Mouse (Mus musculus) thymus, postnatal 14 days (tissue): Measurements from ENCODE around the gene Cavin1.
"Not testable (repeated sequence)": the region's sequence is repeated elsewhere in the genome, so short reads cannot be mapped to it uniquely, and the experiment has no call there.

ENCODE experiments used
- DNase-seq: peaks from one replicate; pipeline ENCODE4 v3.0.0; 2021

Cavin1 gene

GRCm38 (mm10) chr11:100970557-100970937, at the start of gene Cavin1:
Gene Cavin1, minus strand, starts transcription at chr11:100970887.
- DNase-seq, result no peak

- DNase-seq, result no peak
These were observed 41.0 kb upstream of the Cavin1 start for GRCm38 (mm10) chr11:101011641-101012040.

GRCm38 (mm10) chr11:101009888-101010784, 39.4 kb upstream of the Cavin1 start:
- DNase-seq, result peak; percentile 6

DNA sequence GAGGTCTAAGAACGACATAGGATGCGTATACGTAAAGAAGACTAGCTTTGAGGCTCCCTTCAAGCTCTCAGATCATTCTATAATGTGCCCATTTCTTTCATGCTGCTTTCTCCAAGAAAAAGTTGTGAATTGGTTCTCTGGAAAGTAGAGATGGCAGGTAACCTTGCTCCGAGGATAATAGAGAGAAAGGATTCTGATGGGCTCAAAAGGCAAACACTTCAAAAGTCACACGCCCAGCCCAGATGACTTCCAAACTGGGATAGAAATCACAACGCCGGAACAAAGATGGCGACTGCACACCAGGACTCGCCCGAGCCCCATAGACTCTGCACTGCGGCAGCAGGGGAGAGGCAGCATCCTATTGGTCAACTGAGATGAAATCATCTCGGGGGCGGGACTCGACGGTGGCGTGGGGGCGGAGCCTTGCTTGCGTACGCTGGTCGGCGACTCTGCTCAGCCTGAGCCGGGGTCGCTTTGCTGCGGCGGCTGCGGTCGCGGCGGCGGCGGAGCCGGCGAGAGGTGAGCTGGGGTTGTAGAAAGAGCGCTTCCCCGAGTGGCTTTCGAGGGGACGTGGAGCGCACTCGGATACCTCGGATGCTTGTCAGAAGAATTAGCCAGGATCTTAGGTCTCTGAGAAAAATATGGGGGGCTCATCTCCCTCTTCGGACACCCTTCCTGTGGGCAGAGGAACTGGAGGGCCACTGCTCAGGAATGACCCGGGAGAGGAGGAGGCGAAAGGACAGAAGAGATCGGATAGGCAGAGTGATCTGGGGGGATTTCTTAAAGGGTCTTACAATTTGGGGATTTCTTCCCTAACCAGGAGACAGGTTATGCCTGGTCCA, 38.6 kb upstream of the Cavin1 start, which contains the start of gene Atp6v0a1:
Gene Atp6v0a1, plus strand, starts transcription at position 407 of the 842 bp plus-strand sequence.
- peak; percentile 97 for DNase-seq

- DNase-seq, result peak; percentile 62
These were observed 37.7 kb upstream of the Cavin1 start for GRCm38 (mm10) chr11:101008206-101009045.

- DNase-seq, result no peak
These were observed 32.5 kb upstream of the Cavin1 start for GRCm38 (mm10) chr11:101003025-101003685.

GRCm38 (mm10) chr11:101001875-101002552, 31.3 kb upstream of the Cavin1 start:
- not testable (repeated sequence) for DNase-seq

GRCm38 (mm10) chr11:100999254-100999653, 28.6 kb upstream of the Cavin1 start:
- DNase-seq, result no peak

- no peak for DNase-seq
These were observed 28.1 kb upstream of the Cavin1 start for GRCm38 (mm10) chr11:100998836-100999235.

- DNase-seq, result no peak
These were observed 25.8 kb upstream of the Cavin1 start for GRCm38 (mm10) chr11:100996501-100996900.

DNA sequence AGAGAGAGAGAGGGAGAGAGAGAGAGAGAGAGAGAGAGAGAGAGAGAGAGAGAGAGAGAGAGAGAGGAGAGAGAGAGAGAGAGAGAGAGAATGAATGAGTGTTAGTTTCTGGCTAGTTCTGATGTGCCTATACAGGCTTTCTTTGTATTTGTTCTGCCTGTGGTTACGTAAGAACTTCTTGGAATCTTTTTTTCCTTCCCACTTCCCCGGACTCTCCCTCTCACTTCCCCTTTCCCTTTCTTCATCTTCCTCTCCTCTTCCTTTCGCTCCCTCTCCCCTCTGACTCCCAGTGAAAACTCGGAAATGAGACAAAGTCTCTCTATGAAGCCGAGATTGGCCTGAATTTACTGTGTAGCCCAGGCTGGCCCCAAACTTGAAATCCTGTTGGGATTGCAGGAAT, 24.0 kb upstream of the Cavin1 start:
- DNase-seq, result no peak

DNA sequence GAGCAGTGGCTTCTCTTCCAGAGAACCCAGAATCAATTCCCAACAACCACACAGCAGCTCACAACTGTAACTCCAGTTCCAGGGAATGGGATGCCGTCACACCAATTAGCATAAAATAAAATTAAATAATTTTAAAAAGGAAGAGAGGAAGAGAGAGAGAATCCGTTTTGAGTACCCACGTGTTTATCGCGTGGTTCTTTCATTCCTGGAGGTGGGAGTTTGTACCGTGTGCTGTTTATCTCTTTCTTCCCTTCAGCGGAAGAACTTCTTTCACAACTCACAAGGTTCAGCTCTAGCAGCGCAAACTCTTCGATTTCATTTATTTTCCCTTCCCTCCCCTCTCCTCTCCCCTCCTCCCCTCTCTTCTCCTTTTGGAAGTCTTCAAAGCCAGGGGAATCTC, 23.5 kb upstream of the Cavin1 start:
- DNase-seq, result no peak

GRCm38 (mm10) chr11:100993437-100993836, 22.8 kb upstream of the Cavin1 start:
- no peak for DNase-seq

- DNase-seq, result no peak
These were observed 20.4 kb upstream of the Cavin1 start for GRCm38 (mm10) chr11:100991027-100991534.

GRCm38 (mm10) chr11:100989666-100990065, 19.0 kb upstream of the Cavin1 start:
- no peak for DNase-seq

GRCm38 (mm10) chr11:100988674-100989073, 18.0 kb upstream of the Cavin1 start:
- DNase-seq, result no peak

DNA sequence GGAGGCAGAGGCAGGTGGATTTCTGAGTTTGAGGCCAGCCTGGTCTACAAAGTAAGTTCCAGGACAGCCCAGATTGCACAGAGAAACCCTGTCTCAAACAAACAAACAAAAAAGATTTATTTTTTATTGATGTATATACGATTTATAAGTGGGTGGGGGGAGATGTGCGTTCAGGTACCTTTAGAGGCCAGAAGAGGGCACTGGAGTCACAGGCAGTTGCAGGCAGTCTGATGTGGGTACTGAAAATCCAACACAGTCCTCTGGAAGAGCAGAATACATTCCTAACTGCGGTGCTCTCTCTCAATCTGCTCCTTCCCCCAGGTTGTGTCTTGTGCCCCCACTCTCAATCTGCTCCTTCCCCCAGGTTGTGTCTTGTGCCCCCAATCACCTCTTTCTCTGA, 14.9 kb upstream of the Cavin1 start:
- DNase-seq, result peak; percentile 40

GRCm38 (mm10) chr11:100983778-100984131, 13.1 kb upstream of the Cavin1 start:
- DNase-seq, result no peak

DNA sequence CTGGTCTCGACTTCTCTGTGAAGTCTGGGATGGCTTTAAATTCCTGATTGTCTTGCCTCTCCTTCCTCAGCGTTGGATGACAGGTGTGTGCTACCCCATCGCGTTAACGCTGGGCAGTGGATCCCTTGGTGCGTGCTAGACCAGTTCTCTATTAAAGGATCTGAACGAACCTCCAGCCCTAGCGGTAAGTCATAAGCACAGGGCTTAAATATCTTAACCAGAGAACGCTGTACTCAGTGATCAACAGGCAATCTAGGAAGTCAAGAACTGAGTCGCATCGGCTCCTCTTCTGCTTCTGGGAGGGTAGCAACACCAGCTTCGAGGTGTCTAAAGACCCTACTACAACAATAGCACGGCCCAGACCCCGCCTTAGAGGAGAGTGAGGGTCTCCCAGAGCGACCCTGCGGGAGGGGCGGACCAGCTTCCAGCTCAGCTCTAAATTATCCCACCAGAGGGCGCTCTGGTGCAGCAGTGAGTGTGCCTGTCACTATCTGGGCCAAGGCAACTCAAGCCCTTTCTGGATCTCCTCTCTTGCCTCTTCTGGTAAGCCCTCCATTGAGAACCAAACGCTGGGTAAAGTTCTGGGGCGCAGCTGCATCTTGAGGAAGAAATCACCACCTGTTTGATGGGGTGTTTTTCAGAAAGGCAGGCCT, 12.6 kb upstream of the Cavin1 start:
- peak; percentile 86 for DNase-seq

DNA sequence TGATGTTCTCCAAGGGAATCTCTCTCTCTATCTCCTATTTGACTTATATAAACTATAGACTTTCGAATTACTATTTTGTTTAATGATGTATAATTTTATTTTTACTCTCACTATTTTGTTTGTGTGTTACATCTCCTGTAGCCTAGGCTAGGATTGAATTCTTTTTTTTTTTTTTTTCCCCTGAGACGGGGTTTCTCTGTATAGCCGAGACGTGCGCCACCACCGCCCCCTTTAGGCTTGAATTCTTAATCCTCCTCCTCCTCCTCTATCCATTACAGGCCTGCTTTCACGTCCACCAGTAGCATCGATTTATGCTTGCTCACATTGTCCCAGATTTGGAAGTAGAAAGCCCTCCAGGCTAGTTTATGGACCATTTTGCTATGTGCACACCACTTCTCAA, 11.4 kb upstream of the Cavin1 start:
- DNase-seq, result no peak

GRCm38 (mm10) chr11:100981236-100981635, 10.5 kb upstream of the Cavin1 start:
- DNase-seq, result no peak
